Mouse (Mus musculus) cortical plate, adult 2 months (tissue): ENCODE data around the gene Alkbh7.

Source experiments
- CTCF ChIP-seq: fragments of 200-500 bp; IDR thresholded peaks from 2 replicates; pipeline ENCODE4 v1.5.1; 2011; ENCODE audit warnings: mild to moderate bottlenecking, control low read depth, low read length; ENCODE audit not compliant: insufficient read depth; ENCODE audit errors: extremely low read depth
- POLR2A ChIP-seq: fragments of 200-500 bp; IDR thresholded peaks from 2 replicates; pipeline ENCODE4 v1.6.1; 2011; ENCODE audit warnings: mild to moderate bottlenecking, low read length, control low read depth; ENCODE audit not compliant: insufficient read depth; ENCODE audit errors: extremely low read depth

GRCm38 (mm10) chr17:57031661-57032420, 34.7 kb downstream of the Alkbh7 start:
- TF ChIP-seq CTCF (no peak), POLR2A (peak; percentile 94)
